Mouse (Mus musculus): ENCODE measurements at regions not wholly inside any gene's neighbourhood (a gene's known extent, or its start where the extent isn't known, plus 50 kb on each side); places are given as distances from the start of the nearest gene placed in this dataset.

DNA sequence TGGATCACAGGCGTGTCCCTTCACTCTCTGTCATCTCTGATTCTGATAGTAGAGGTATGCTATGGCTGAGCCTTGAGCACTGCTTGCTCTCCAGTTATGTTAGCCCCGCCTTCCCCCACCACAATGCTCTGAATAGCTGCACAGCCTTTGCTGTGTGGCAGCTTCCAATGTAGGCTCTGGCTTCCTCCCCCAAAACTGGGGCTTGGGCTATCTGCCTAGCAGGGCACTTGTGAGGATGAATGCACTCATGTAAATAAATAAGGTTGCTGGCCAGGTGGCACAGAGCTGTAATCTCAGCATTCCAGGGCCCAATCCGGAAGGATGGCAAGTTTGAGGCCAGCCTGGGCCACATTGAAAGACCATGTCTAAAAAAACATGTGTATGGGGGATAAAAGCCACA lies 103.6 kb upstream of the Sdk1 start:
- no peak for DNase-seq (ENCODE audit: low read depth, low spot score)

DNA sequence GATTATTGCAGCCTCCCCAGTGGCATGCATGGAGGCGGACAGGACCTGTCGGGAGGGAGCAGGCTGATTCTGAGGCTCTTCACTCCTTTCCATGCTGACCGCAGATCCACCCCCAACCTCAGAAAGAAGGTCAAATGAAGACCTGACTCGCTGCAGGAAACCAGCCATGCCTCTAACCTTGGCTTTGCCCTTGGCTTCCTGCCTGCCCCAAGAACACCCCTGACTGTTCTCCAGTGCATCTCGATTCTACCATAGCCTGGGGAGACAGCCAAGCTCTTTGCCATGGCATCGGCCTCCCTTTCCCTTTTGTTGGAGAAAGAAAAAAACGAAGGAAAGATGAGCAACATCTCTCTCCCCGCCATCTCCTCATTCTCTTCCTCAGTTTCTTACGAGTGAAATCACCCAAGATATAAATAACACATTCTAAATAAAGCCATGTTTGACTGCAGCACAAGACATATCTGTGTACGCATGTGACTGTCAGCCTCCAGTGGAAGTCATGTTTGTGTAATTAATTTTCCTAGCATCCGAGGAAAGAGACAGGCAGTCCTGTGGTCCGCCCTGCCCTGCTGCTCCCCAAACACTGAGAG lies 102.4 kb upstream of the Sdk1 start:
- DNase-seq (ENCODE audit: low read depth, low spot score): no peak

DNA sequence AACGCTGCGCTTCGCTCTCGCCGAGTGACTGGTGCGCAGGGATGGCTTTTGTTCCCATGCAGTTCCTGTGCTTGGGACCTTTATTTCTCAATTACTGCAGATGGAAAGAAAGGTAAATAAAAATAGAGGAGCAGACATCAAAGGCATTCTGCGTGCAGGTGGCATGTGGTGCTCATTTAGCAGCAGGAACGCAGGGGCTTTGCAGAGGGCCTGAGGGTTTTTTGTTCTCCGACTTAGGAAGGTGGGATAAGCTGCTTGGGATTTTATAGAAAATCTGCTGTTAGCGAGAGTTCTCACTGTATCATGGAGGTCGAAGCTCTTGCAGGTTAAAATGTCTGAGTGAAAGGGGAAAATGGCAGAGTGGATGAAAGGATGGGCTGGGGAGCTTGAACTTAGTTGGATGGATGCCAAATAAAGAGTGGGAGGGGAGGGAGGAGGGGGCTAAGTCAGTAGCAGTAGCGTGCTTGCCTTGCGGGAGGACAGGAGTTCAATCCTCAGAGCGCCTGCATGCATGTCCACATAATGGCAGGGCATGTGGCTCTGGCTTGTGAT lies 101.9 kb upstream of the Sdk1 start:
- DNase-seq (ENCODE audit: low read depth, low spot score): no peak

DNA sequence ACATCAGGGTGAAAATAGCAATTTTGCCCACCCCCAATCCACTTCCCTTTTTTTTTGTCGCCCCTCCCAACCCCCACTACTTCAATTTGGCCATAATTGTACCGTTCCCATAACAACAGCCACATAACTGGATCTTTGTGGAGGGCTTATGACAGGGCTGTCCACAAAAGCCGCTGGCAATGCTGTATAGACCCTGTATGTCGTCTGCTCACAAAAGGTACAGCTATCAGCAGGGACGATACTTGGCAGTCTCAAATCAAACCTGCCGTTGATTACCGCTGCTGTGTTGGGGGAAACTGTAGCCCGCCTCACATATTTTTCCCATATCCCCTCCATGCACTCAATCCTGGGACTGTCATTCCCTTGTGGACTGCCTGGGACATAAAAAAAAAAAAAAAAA lies 80.9 kb upstream of the Sdk1 start:
- no peak for DNase-seq (ENCODE audit: low read depth, low spot score)

DNA sequence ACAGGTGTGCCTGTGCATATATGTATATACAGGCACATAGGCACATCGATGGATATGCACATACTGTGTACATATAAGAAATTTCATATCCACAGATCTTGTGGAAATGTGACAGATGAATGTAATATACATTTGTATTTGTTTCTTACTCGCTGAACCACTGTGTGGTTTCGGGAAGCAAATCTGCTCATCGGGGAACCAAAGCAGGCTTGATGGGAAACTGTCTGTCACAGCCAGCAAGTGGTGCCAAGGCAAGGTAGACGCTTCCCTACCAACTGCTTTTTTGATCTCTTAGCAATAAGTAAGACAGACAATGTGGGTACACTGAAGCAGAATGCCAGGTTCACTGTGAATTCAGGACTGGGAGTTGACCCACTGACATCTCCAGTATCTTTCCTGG lies 80.3 kb upstream of the Sdk1 start:
- DNase-seq (ENCODE audit: low read depth, low spot score): no peak

DNA sequence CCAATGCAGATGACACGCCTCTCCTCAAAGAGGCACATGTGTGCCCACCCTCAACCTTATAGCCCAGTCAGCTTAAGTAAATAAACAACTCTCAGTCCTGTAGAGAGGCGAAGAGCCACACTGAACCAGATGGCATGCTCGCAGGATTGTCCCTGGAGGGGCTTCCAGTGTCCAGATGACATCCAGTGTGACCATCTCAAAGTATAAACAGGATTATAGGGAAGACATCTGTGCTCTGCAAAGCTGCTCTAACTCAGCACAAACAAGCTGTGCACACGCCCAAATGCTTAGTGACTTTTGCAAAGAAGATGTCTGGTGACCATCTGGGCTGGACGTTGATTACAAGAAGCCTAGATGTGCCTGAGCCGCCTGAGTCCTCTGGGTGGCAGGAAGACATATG lies 58.8 kb upstream of the Sdk1 start:
- no peak for DNase-seq (ENCODE audit: low read depth, low spot score)

DNA sequence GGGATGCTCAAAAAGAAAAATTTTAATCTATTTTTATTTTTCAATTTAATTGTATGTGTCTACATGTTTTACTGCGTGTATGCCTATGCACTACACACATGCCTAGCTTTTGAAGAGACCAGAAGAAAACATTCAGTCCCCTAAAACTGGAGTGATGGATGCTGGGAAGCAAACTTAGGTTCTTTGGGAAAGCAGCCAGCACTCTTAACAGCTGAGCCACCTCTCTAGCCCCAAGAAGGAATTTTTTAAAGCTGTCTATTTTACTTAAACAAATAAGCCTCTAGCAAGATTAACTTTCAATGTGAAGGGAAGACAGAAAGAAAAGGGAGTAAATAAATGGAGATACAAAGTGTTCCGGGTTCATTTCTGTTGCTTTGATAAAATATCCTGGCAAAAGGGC lies 52.3 kb upstream of the Sdk1 start:
- DNase-seq (ENCODE audit: low read depth, low spot score): no peak
